Mouse (Mus musculus) kidney, postnatal 10 days (tissue): ENCODE data around the gene Spg20.

ENCODE experiments used
- DNase-seq: peaks from one replicate; pipeline ENCODE4 v3.0.0; 2021; ENCODE audit warnings: mixed read lengths

Gene Spg20

DNA sequence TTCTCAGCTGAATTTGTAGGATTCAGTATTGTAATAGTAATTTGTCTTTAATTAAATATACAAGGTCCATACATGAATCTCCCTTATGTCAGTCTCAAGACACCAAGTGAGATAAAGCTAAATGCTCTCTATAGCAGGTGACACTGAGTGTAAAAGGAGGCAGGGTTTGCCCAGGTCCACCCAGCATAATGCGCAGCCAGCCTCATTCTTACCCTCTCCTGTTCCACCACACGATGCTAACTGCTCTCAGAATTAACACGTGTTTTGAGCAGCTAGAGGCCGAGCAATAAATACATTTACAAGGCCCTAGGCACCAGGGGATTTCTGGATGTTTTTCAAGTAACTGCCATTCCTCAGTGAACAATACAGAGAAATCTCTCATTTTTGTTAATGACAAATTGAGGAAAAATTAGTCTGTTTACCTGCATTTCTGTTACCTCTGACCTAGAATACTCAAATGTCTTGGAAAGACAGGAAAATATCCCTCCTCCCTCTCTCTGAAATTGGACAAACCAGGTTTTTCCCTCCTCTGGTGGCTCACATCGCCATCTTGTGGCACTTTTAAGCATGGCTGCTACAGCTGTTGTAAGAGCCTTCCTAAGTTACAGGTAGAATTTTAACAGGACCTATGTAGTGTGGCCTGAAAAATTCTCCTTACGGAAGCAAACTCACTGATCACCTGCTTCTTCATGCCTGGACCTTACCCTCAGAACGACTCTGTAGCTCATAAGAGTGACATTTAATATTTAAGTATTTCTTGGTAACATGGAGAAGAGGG lies 39.9 kb downstream of the Spg20 start:
- DNase-seq, result peak; percentile 81

DNA sequence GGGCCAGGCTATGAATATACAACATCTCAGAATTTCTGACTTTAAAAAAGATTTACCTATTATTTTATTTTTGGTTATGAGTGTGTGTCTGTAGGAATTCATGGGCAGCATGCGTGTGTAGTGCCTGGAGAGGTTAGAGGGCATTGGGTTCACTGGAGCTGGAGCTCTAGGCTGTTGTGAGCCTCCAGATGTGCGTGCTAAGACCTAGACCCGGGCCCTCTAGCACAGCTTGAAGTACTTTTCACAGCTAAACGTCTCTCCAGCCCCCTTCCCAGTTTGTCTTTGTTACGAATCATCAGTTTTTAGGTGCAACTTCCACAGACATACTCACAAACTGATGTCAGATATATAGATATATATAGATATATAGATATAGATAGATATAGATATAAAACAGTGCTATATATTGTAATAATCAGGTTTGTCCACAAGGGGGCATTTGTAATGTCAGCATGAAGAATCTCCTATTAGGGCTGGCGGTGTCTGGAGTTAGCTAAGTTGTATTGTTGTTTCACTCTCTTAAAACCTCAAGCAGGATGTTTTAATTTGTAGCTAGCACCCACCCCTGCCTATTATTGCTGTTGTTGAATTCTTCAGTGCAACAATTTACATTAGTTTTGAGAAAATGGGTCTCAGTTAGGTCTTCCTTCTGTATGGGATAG lies 40.9 kb downstream of the Spg20 start:
- no peak for DNase-seq

DNA sequence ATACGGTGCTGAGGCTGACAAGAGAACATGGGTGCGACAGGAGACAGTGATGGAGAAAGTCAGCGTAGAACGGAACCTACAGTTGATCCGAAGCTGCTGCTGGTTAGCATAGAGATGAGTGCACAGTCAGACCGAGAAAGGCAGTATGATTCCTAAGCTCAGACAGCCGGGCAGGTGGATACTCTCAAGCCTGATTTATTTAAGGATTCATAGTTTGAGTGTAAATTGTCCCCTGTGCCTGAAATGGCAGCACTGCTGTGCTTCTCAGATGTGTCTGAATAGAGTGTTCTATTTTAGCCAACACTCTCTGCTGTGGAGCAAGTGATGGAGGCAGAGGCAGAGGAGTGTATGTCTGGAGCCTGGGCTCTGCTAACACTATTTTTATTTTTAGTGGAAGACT lies 42.3 kb downstream of the Spg20 start:
- no peak for DNase-seq

- DNase-seq, result no peak
These were observed 45.5 kb downstream of the Spg20 start for GRCm38 (mm10) chr3:55157413-55157812.

DNA sequence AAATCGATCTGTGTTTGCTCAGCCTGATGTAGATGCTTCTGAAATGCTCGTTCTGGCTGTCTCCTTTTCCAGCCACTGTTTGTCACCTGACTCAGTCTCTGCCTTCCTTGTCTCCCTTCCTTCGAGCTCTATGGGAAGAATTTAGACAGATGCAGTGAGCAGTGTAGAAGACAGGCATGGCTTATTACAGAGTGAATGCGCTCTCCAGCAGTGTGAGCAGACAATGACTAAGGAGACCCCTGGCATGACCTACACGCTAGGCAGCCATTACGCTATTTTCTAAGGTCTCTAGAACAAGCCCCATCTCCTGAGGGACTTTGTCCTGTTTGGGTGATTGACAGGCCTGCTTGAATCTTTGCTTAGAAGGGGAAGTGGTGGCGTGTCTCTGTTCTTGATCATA lies 49.2 kb downstream of the Spg20 start:
- no peak for DNase-seq

- no peak for DNase-seq
These were observed 51.6 kb downstream of the Spg20 start for GRCm38 (mm10) chr3:55163510-55163909.

DNA sequence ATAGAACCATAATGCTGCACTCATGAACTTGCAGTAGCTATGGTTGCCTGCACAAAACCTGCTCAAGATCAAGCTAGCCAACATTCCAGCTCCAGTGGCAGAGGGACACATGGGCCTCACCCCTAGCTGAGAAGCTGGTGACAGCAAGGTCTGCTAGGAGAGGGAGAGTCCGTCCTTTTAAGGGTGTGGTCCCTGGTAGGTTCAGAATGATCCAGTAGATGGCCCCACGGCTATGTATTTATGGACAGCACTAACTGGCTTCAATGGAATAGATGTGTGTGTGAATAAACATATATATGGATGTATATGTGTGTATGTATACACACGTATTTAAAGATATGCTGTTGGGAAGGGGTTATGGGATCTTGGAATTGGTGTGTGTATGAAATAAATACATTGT lies 60.6 kb downstream of the Spg20 start:
- no peak for DNase-seq

DNA sequence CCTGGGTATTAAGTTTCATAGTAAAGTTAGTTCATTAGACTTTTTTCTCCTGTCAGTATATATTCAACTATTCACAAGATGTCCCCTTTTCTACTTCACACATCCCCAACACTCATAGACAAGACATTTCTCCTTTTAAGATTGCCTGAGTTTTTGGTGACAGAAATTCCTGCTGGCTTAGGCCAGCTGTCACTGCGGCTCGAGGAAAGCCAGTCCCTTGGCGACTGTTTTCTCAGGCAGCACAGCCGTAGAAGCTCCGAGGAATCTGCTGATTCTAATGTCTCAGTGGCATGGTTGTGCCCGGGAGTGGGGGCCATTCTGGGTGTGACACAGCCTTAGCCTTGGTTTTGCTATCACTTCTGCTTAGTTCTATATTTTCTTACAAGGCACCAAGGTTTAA lies 65.4 kb downstream of the Spg20 start:
- no peak for DNase-seq

GRCm38 (mm10) chr3:55181766-55182165 lies 69.9 kb downstream of the Spg20 start, which contains the start of gene Sohlh2:
Sohlh2 (plus strand) TSS chr3:55182028.
- no peak for DNase-seq
